In genomic region chr7:44918219-44918618, GRCm38 (mm10) we compare ENCODE assay signal across 22 mouse cellular contexts. TPM values are rescaled to one million over a fixed set of nuclear protein-coding genes. Genes with fewer than 3 reads are reported as not detected.
DNase-seq lines count a peak whose midpoint lies in the region; ATAC-seq and TF ChIP-seq lines count a peak whose summit lies in the region.
"Had no signal": no experiment of that assay in that cellular context is flagged by ENCODE, and none has a peak within 500 bp of the region (broad histone marks: within the 10 kb centered on the region; RNA-seq: fewer than 3 reads in every experiment).

No protein-coding gene starts in this region.

- DNase-seq in heart, postnatal 4 days: no peak
- DNase-seq in urinary bladder, adult 18-20 months (ENCODE audit: low spot score in 2 of 2): no peak
- DNase-seq in midbrain, postnatal 0 days (ENCODE audit: low spot score): no peak
- DNase-seq: adrenal gland, postnatal 14 days; cerebellum, adult 11-12 months; kidney, adult 2 months; kidney, postnatal 36 days; right cerebral cortex, adult 18-20 months; thymus, adult 18-20 months had no signal

- WGBS in heart, embryonic 12.5 days: 58% methylated on average over 3 of the region's 3 CpGs
- WGBS in liver, embryonic 15.5 days (ENCODE audit: insufficient replicate concordance): 38% methylated on average over 3 of the region's 3 CpGs
- 77% methylated on average over 3 of the region's 3 CpGs for WGBS in midbrain, postnatal 0 days

- no peak for TF ChIP-seq CTCF in midbrain, postnatal 0 days (IDR thresholded peaks at IDR 0.05)

- H3K4me2 ChIP-seq in heart, embryonic 12.5 days: no peak overlapping the region
- H3K4me2 ChIP-seq in liver, embryonic 15.5 days: peak overlapping the region; percentile 18; the same call in 1 of the 2 replicates
- no peak overlapping the region for H3K4me2 ChIP-seq in midbrain, postnatal 0 days (ENCODE audit: low read depth, low read length, poor library complexity, severe bottlenecking)
- H3K4me2 ChIP-seq: midbrain, embryonic 15.5 days had no signal

- H3K4me3 ChIP-seq in heart, embryonic 12.5 days: no peak overlapping the region
- peak overlapping the region; percentile 82 for H3K4me3 ChIP-seq in megakaryocyte, embryonic 14.5 days (replicated peaks)
- no peak overlapping the region for H3K4me3 ChIP-seq in liver, embryonic 15.5 days (replicated peaks)
- no peak overlapping the region for H3K4me3 ChIP-seq in midbrain, postnatal 0 days (ENCODE audit: low read depth, low read length)
- H3K4me3 ChIP-seq: hindbrain, embryonic 10.5 days; midbrain, embryonic 15.5 days had no signal

- H3K27ac ChIP-seq in heart, embryonic 12.5 days (ENCODE audit: poor library complexity, severe bottlenecking): no peak overlapping the region
- H3K27ac ChIP-seq in liver, embryonic 15.5 days (replicated peaks): peak overlapping the region; percentile 45
- H3K27ac ChIP-seq in midbrain, postnatal 0 days (ENCODE audit: low read depth, low read length): no peak overlapping the region
- H3K27ac ChIP-seq: hindbrain, embryonic 10.5 days; macrophage; midbrain, embryonic 15.5 days had no signal

- no peaks in the 10 kb centered on the region for H3K9me3 ChIP-seq in heart, embryonic 12.5 days (replicated peaks)
- no peaks in the 10 kb centered on the region for H3K9me3 ChIP-seq in megakaryocyte, embryonic 14.5 days
- no peaks in the 10 kb centered on the region for H3K9me3 ChIP-seq in liver, embryonic 15.5 days (replicated peaks)
- no peaks in the 10 kb centered on the region for H3K9me3 ChIP-seq in midbrain, postnatal 0 days (ENCODE audit: low read length)
- H3K9me3 ChIP-seq: hindbrain, embryonic 10.5 days; midbrain, embryonic 15.5 days had no signal

- H3K4me1 ChIP-seq in heart, embryonic 12.5 days (replicated peaks): peaks cover 40% of the 10 kb centered on the region
- peaks cover 50% of the 10 kb centered on the region for H3K4me1 ChIP-seq in megakaryocyte, embryonic 14.5 days
- H3K4me1 ChIP-seq in liver, embryonic 15.5 days (replicated peaks): peaks cover 51% of the 10 kb centered on the region
- no peaks in the 10 kb centered on the region for H3K4me1 ChIP-seq in midbrain, postnatal 0 days (ENCODE audit: insufficient read depth, low read length)
- H3K4me1 ChIP-seq: hindbrain, embryonic 10.5 days; midbrain, embryonic 15.5 days had no signal

- H3K27me3 ChIP-seq in heart, embryonic 12.5 days (replicated peaks): no peaks in the 10 kb centered on the region
- H3K27me3 ChIP-seq in megakaryocyte, embryonic 14.5 days (replicated peaks): no peaks in the 10 kb centered on the region
- H3K27me3 ChIP-seq in liver, embryonic 15.5 days: no peaks in the 10 kb centered on the region
- no peaks in the 10 kb centered on the region for H3K27me3 ChIP-seq in midbrain, postnatal 0 days (ENCODE audit: insufficient read depth, low read length)
- H3K27me3 ChIP-seq: midbrain, embryonic 15.5 days; Patski had no signal

- peak overlapping the region; percentile 22; the same call in 1 of the 2 replicates for H3K9ac ChIP-seq in heart, embryonic 12.5 days
- no peak overlapping the region; the same call in 1 of the 2 replicates for H3K9ac ChIP-seq in liver, embryonic 15.5 days
- no peak overlapping the region for H3K9ac ChIP-seq in midbrain, postnatal 0 days (replicated peaks; ENCODE audit: low read length, poor library complexity, severe bottlenecking)
- H3K9ac ChIP-seq: midbrain, embryonic 15.5 days had no signal

- no peak for ATAC-seq in heart, embryonic 12.5 days (ENCODE audit: insufficient number of reproducible peaks, low FRiP score)
- ATAC-seq in megakaryocyte, adult 5-6 weeks (ENCODE audit: poor library complexity, severe bottlenecking): no peak
- peak; percentile 63 for ATAC-seq in liver, embryonic 15.5 days (ENCODE audit: insufficient read depth)
- no peak for ATAC-seq in midbrain, postnatal 0 days (ENCODE audit: low FRiP score)
- ATAC-seq: activated CD4-positive, CD25-positive, alpha-beta regulatory T cell, adult 4 months; forebrain, embryonic 16.5 days; midbrain, embryonic 15.5 days; Patski had no signal

- peaks cover 60% of the 10 kb centered on the region for H3K36me3 ChIP-seq in heart, embryonic 12.5 days
- H3K36me3 ChIP-seq in megakaryocyte, embryonic 14.5 days (replicated peaks; ENCODE audit: low read length): peaks cover 94% of the 10 kb centered on the region
- peaks cover 80% of the 10 kb centered on the region for H3K36me3 ChIP-seq in liver, embryonic 15.5 days (replicated peaks)
- peaks cover 25% of the 10 kb centered on the region for H3K36me3 ChIP-seq in midbrain, postnatal 0 days (ENCODE audit: insufficient read depth, low read length)

RNA-seq across cellular contexts. Expression of gene Ap2a1, which starts 11.1 kb away (rescaled TPM):
- 74.5 and 77.2 TPM in 2 replicates for polyA plus RNA-seq in heart, embryonic 12.5 days (2016; fragmentation: Nextera tagmentation; extraction: Ambion mirVana)
- total RNA-seq in heart, postnatal 4 days (2021): 10 to 100 TPM; 96.9 to 99.4 TPM
- 137 and 235 TPM in 2 replicates for polyA plus RNA-seq in megakaryocyte, embryonic 14.5 days (2012; ENCODE audit: insufficient read depth, low replicate concordance)
- 33.2 and 36.1 TPM in 2 replicates for total RNA-seq in megakaryocyte, adult 5-6 weeks (2015)
- total RNA-seq in megakaryocyte, adult 5-6 weeks (2017): 20.2 and 33.6 TPM in 2 replicates
- polyA plus RNA-seq in liver, embryonic 15.5 days (2015; fragmentation: Nextera tagmentation; extraction: Ambion mirVana): 69.1 and 70.9 TPM in 2 replicates
- 208 and 238 TPM in 2 replicates for total RNA-seq in midbrain, postnatal 0 days (2014; rRNA removed)
- 128 and 129 TPM in 2 replicates for polyA plus RNA-seq in midbrain, postnatal 0 days (2015; fragmentation: Nextera tagmentation; extraction: Ambion mirVana)

RNA-seq across cellular contexts. Expression of gene Fuz, which starts 22.3 kb away (rescaled TPM):
- 12.0 and 12.6 TPM in 2 replicates for polyA plus RNA-seq in heart, embryonic 12.5 days (2016; fragmentation: Nextera tagmentation; extraction: Ambion mirVana)
- 10 to 100 TPM; 10.7 to 10.8 TPM for total RNA-seq in heart, postnatal 4 days (2021)
- 69.9 and 126 TPM in 2 replicates for polyA plus RNA-seq in megakaryocyte, embryonic 14.5 days (2012; ENCODE audit: insufficient read depth, low replicate concordance)
- 4.6 and 4.7 TPM in 2 replicates for total RNA-seq in megakaryocyte, adult 5-6 weeks (2015)
- 11.1 and 11.3 TPM in 2 replicates for total RNA-seq in megakaryocyte, adult 5-6 weeks (2017)
- polyA plus RNA-seq in liver, embryonic 15.5 days (2015; fragmentation: Nextera tagmentation; extraction: Ambion mirVana): 6.7 and 6.9 TPM in 2 replicates
- 18.5 and 22.4 TPM in 2 replicates for total RNA-seq in midbrain, postnatal 0 days (2014; rRNA removed)
- 14.8 and 15.4 TPM in 2 replicates for polyA plus RNA-seq in midbrain, postnatal 0 days (2015; fragmentation: Nextera tagmentation; extraction: Ambion mirVana)

RNA-seq across cellular contexts. Expression of gene Tsks, which starts 24.8 kb away (rescaled TPM):
- 0.19 TPM in 1 of 2 replicates, not detected in the other for polyA plus RNA-seq in heart, embryonic 12.5 days (2016; fragmentation: Nextera tagmentation; extraction: Ambion mirVana)
- not detected for total RNA-seq in heart, postnatal 4 days (2021)
- 0.62 TPM in 1 of 2 replicates, not detected in the other for polyA plus RNA-seq in megakaryocyte, embryonic 14.5 days (2012; ENCODE audit: insufficient read depth, low replicate concordance)
- not detected in 2 replicates for total RNA-seq in megakaryocyte, adult 5-6 weeks (2015)
- not detected in 2 replicates for total RNA-seq in megakaryocyte, adult 5-6 weeks (2017)
- 0.08 TPM in 1 of 2 replicates, not detected in the other for polyA plus RNA-seq in liver, embryonic 15.5 days (2015; fragmentation: Nextera tagmentation; extraction: Ambion mirVana)
- not detected in 2 replicates for total RNA-seq in midbrain, postnatal 0 days (2014; rRNA removed)
- polyA plus RNA-seq in midbrain, postnatal 0 days (2015; fragmentation: Nextera tagmentation; extraction: Ambion mirVana): 0.12 and 0.17 TPM in 2 replicates
- total RNA-seq: adrenal gland, postnatal 14 days; granulocyte monocyte progenitor cell, adult 5-6 weeks; liver, adult 2 months had no signal
- polyA plus RNA-seq: activated CD4-positive, CD25-positive, alpha-beta regulatory T cell, adult 4 months; macrophage; small intestine, adult 2 months had no signal

RNA-seq across cellular contexts. Expression of gene Med25, which starts 25.7 kb away (rescaled TPM):
- 76.8 and 81.2 TPM in 2 replicates for polyA plus RNA-seq in heart, embryonic 12.5 days (2016; fragmentation: Nextera tagmentation; extraction: Ambion mirVana)
- total RNA-seq in heart, postnatal 4 days (2021): 10 to 100 TPM; 74.6 to 76.3 TPM
- 249 and 952 TPM in 2 replicates for polyA plus RNA-seq in megakaryocyte, embryonic 14.5 days (2012; ENCODE audit: insufficient read depth, low replicate concordance)
- total RNA-seq in megakaryocyte, adult 5-6 weeks (2015): 19.4 and 23.7 TPM in 2 replicates
- total RNA-seq in megakaryocyte, adult 5-6 weeks (2017): 8.6 and 9.0 TPM in 2 replicates
- polyA plus RNA-seq in liver, embryonic 15.5 days (2015; fragmentation: Nextera tagmentation; extraction: Ambion mirVana): 46.8 and 56.2 TPM in 2 replicates
- total RNA-seq in midbrain, postnatal 0 days (2014; rRNA removed): 153 and 182 TPM in 2 replicates
- polyA plus RNA-seq in midbrain, postnatal 0 days (2015; fragmentation: Nextera tagmentation; extraction: Ambion mirVana): 150 and 154 TPM in 2 replicates

RNA-seq across cellular contexts. Expression of gene Ptov1, which starts 48.6 kb away (rescaled TPM):
- 308 and 321 TPM in 2 replicates for polyA plus RNA-seq in heart, embryonic 12.5 days (2016; fragmentation: Nextera tagmentation; extraction: Ambion mirVana)
- total RNA-seq in heart, postnatal 4 days (2021): 100 to 1,000 TPM; 237 to 248 TPM
- polyA plus RNA-seq in megakaryocyte, embryonic 14.5 days (2012; ENCODE audit: insufficient read depth, low replicate concordance): 191 and 368 TPM in 2 replicates
- 21.3 and 29.0 TPM in 2 replicates for total RNA-seq in megakaryocyte, adult 5-6 weeks (2015)
- 5.9 and 8.7 TPM in 2 replicates for total RNA-seq in megakaryocyte, adult 5-6 weeks (2017)
- polyA plus RNA-seq in liver, embryonic 15.5 days (2015; fragmentation: Nextera tagmentation; extraction: Ambion mirVana): 54.1 and 59.1 TPM in 2 replicates
- 484 and 500 TPM in 2 replicates for total RNA-seq in midbrain, postnatal 0 days (2014; rRNA removed)
- polyA plus RNA-seq in midbrain, postnatal 0 days (2015; fragmentation: Nextera tagmentation; extraction: Ambion mirVana): 430 and 439 TPM in 2 replicates
